Mouse (Mus musculus): Measurements from ENCODE around the gene Nxf7. TPM values are rescaled to one million over a fixed set of nuclear protein-coding genes. Genes with fewer than 3 reads are reported as not detected.
A peak's percentile ranks its signal among the peaks of the same experiment; 100 is the strongest.
"Not testable (repeated sequence)": the region's sequence is repeated elsewhere in the genome, so short reads cannot be mapped to it uniquely, and the experiment has no call there.

Gene Nxf7
- 0.11 and 0.16 TPM in 2 replicates for polyA plus RNA-seq (2015; fragmentation: Nextera tagmentation; extraction: Ambion mirVana)

DNA sequence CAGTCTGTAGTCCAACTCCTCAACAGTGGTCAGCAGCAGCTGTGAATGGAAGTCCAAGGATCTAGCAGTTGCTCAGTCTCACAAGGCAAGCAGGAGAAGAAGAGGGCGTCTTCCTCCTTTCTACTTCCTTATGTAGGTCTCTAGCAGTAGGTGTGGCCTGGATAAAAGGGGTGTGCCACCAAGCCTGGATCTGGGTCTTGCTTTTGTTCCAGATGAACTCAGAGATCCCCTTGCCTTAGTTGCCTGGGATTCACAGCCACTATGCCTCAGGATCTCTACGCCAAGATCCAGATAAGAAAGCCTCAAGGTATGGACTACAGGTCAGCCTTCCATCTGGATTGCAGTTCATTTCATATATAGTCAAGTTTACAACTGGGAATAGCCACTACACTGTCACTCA is at the start of gene Nxf7:
Gene Nxf7 (minus strand): TSS at position 101 of the 400 bp plus-strand sequence.
- 76% methylated on average over 2 of the region's 2 CpGs for WGBS
- no peak for ATAC-seq (replicated peaks; ENCODE audit: insufficient number of reproducible peaks, insufficient read depth, low FRiP score, low read depth)
- Histone ChIP-seq H3K4me3 (no peak within 1 kb of the TSS), H3K36me3 (no peaks in the 10 kb centered on the region), H3K4me2 (no peak within 1 kb of the TSS), H3K9ac (no peak within 1 kb of the TSS), H3K27ac (no peak within 1 kb of the TSS), H3K4me1 (replicated peaks) (no peaks in the 10 kb centered on the region), H3K27me3 (no peaks in the 10 kb centered on the region), H3K9me3 (replicated peaks) (no peaks in the 10 kb centered on the region)

DNA sequence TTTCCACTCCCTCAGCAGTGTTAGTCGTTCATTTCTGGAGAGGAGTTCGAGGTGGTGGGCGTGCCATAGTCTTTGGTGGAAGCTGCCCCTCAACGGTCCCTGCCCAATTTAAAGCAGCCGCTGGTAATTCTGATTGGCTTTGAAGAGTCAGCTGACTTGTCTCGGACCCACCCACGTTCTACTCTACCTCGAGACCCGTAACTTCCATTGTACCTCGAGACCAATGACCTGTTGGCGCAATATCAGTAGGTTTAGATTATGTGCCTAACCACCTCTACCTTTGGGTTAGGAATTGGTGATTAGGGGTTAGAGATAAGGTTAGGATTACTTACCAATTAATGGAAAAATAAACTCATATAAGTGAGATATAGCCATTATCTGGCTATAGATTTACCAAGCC is 29.0 kb upstream of the Nxf7 start, which contains the start of gene Prame:
Gene Prame (minus strand): TSS at position 101 of the 400 bp plus-strand sequence.
- H3K27ac ChIP-seq, result no peak within 1 kb of the TSS
- WGBS, result 79% methylated on average over 11 of the region's 11 CpGs

GRCm38 (mm10) chrX:135601298-135602029 is 2.9 kb upstream of the Nxf7 start:
- H3K4me1 ChIP-seq (replicated peaks); H3K4me3 ChIP-seq; H3K27me3 ChIP-seq; H3K9me3 ChIP-seq (replicated peaks); H3K27ac ChIP-seq; H3K9ac ChIP-seq; ATAC-seq (replicated peaks; ENCODE audit: insufficient number of reproducible peaks, insufficient read depth, low FRiP score, low read depth); H3K36me3 ChIP-seq; H3K4me2 ChIP-seq: not testable (repeated sequence)
- WGBS, result 61% methylated on average over 3 of the region's 3 CpGs

More for the DNA sequence above, 29.0 kb upstream of the Nxf7 start, which contains the start of gene Prame:
- no peak for ATAC-seq (replicated peaks; ENCODE audit: insufficient number of reproducible peaks, insufficient read depth, low FRiP score, low read depth)
- Histone ChIP-seq H3K4me3 (no peak within 1 kb of the TSS), H3K36me3 (no peaks in the 10 kb centered on the region), H3K4me2 (no peak within 1 kb of the TSS), H3K9ac (no peak within 1 kb of the TSS), H3K4me1 (replicated peaks) (no peaks in the 10 kb centered on the region), H3K27me3 (no peaks in the 10 kb centered on the region), H3K9me3 (replicated peaks) (no peaks in the 10 kb centered on the region)

- Histone ChIP-seq H3K9ac (no peak overlapping the region), H3K4me3 (no peak overlapping the region), H3K4me2 (no peak overlapping the region), H3K27me3 (no peaks in the 10 kb centered on the region), H3K36me3 (no peaks in the 10 kb centered on the region), H3K9me3 (replicated peaks) (no peaks in the 10 kb centered on the region), H3K27ac (no peak overlapping the region), H3K4me1 (replicated peaks) (no peaks in the 10 kb centered on the region)
- ATAC-seq (replicated peaks; ENCODE audit: insufficient number of reproducible peaks, insufficient read depth, low FRiP score, low read depth), result no peak
- 58% methylated on average over 13 of the region's 13 CpGs for WGBS
These were observed 481 bp downstream of the Nxf7 start for GRCm38 (mm10) chrX:135598096-135598495.

DNA sequence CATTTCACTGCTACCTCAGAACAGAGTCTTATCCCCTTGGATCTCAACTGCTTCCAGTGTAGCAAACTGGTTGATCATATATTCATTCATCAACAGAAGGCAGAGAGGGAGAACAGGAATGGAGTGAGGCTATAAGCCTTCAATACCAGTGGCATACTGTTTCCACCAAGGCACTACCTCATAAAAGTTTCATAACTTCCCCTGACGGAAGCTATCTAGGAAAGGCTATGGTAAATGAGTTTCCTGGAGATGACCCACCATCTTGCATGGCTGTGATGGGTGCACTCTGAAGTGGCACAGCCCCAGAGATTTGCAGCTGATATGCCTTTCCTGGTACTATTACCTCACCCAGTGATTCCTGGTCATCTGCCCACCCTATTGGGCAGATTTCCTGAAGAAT is 22.2 kb downstream of the Nxf7 start:
- no peak for ATAC-seq (replicated peaks; ENCODE audit: insufficient number of reproducible peaks, insufficient read depth, low FRiP score, low read depth)
- H3K4me3 ChIP-seq, result no peak overlapping the region
- whole genome bisulfite sequencing, result 81% methylated on average over 1 of the region's 1 CpGs
- no peaks in the 10 kb centered on the region for H3K27me3 ChIP-seq
- H3K4me2 ChIP-seq, result no peak overlapping the region
- H3K9me3 ChIP-seq (replicated peaks), result no peaks in the 10 kb centered on the region
- no peak overlapping the region for H3K27ac ChIP-seq
- no peak overlapping the region for H3K9ac ChIP-seq
- H3K36me3 ChIP-seq, result no peaks in the 10 kb centered on the region
- no peaks in the 10 kb centered on the region for H3K4me1 ChIP-seq (replicated peaks)

DNA sequence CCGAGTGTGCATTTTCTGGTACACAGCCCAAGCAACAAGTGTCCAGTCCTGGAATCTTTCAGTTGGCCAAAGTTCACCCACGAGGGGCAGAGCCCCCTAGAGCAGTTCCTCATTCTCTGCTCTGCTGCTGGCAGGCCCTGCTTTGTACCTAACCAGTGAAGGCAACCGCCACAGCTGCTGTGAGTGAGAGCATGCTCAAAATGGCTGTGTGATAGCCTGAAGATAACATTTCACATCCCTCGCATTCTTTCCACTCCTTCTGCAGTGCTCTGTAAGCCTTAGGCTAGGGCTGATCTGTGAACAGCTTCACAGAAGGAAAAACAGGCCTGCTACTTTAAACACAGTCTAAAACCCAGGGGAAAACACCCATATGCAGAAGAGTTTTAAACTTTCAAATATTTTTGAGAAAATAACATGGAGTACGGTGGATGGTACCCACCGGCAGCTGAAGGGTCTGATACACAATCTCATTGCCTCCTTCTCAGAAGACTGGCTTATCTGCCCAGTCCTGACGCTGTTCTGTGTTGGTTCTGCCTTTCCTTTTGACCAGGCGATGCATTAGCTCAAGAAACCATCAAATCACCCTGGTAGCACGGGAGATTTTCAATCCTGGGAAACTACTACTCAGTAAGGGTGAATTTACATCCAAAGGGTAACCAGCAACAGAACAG is 23.5 kb downstream of the Nxf7 start:
- peak overlapping the region; percentile 42 for H3K27ac ChIP-seq
- peak; percentile 50; the same call in 1 of the 2 replicates for ATAC-seq (replicated peaks; ENCODE audit: insufficient number of reproducible peaks, insufficient read depth, low FRiP score, low read depth)

DNA sequence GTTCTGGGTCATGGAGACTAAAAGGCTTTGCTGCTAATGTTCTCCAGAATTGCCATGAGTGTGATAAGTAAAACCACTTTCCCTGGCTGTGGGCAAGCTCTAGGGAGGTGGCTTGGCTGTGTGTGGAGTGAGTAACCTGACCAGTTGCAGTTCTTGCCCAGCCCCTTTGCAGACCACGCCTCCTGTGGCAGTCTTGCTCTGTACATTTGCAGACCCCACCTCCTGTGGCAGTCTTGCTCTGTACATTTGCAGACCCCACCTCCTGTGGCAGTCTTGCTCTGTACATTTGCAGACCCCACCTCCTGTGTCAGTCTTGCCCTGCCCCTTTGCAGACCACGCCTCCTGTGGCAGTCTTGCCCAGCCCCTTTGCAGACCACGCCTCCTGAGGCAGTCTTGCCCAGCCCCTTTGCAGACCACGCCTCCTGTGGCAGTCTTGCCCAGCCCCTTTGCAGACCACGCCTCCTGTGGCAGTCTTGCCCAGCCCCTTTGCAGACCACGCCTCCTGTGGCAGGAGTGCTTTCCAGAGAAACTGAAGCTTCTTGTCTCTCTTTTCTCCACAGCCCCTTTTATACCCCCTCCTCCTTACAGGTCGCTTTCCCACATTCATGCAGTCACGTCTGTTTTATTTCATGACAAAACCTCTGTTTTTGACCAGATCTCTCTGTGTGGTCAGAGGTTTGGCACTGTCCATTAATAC is 24.2 kb downstream of the Nxf7 start:
- not testable (repeated sequence) for H3K9me3 ChIP-seq (replicated peaks); H3K4me3 ChIP-seq; H3K9ac ChIP-seq; H3K4me1 ChIP-seq (replicated peaks); H3K27me3 ChIP-seq; H3K4me2 ChIP-seq; ATAC-seq (replicated peaks; ENCODE audit: insufficient number of reproducible peaks, insufficient read depth, low FRiP score, low read depth); H3K36me3 ChIP-seq
- peak overlapping the region; percentile 42 for H3K27ac ChIP-seq
- WGBS, result 22% methylated on average over 8 of the region's 8 CpGs

More for the DNA sequence above, 23.5 kb downstream of the Nxf7 start:
- H3K9ac ChIP-seq; H3K9me3 ChIP-seq (replicated peaks); H3K27me3 ChIP-seq; H3K4me2 ChIP-seq; H3K4me3 ChIP-seq; H3K4me1 ChIP-seq (replicated peaks); H3K36me3 ChIP-seq: not testable (repeated sequence)
- WGBS, result 35% methylated on average over 9 of the region's 9 CpGs

- ATAC-seq (replicated peaks; ENCODE audit: insufficient number of reproducible peaks, insufficient read depth, low FRiP score, low read depth), result not testable (repeated sequence)
- WGBS, result 25% methylated on average over 2 of the region's 2 CpGs
These were observed 29.1 kb downstream of the Nxf7 start for GRCm38 (mm10) chrX:135569467-135569866.

DNA sequence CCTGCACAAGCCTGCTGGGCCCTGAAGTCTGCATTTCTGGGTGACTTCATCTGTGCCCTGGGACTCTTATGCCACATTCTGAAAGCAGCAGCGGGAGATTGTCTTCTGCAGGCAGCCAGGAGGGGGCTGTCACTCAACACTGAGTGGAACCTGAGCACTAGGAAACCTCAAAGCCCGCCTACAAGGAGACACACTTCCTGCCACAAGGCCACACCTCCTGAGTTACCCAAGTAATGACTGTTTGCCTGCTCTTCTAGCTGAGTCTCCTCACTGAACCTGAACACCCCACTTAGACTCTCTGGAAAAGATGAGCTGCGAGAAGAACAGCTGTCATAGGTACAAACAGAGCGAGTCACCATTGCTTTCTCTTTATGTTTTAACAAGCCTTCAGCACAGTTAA is 33.6 kb downstream of the Nxf7 start:
- not testable (repeated sequence) for ATAC-seq (replicated peaks; ENCODE audit: insufficient number of reproducible peaks, insufficient read depth, low FRiP score, low read depth); H3K4me3 ChIP-seq; H3K36me3 ChIP-seq; H3K27ac ChIP-seq; H3K4me1 ChIP-seq (replicated peaks); H3K27me3 ChIP-seq; H3K4me2 ChIP-seq; H3K9ac ChIP-seq; H3K9me3 ChIP-seq (replicated peaks)
- WGBS, result 51% methylated on average over 4 of the region's 4 CpGs

More at GRCm38 (mm10) chrX:135569467-135569866, 29.1 kb downstream of the Nxf7 start:
- not testable (repeated sequence) for H3K4me3 ChIP-seq; H3K36me3 ChIP-seq; H3K4me2 ChIP-seq; H3K9ac ChIP-seq; H3K4me1 ChIP-seq (replicated peaks); H3K9me3 ChIP-seq (replicated peaks); H3K27me3 ChIP-seq; H3K27ac ChIP-seq

GRCm38 (mm10) chrX:135562841-135563240 is 35.7 kb downstream of the Nxf7 start:
- no peak for ATAC-seq (replicated peaks; ENCODE audit: insufficient number of reproducible peaks, insufficient read depth, low FRiP score, low read depth)
- H3K36me3 ChIP-seq, result no peaks in the 10 kb centered on the region
- no peaks in the 10 kb centered on the region for H3K4me1 ChIP-seq (replicated peaks)
- no peak overlapping the region for H3K9ac ChIP-seq
- H3K27ac ChIP-seq, result peak overlapping the region; percentile 73
- no peak overlapping the region for H3K4me2 ChIP-seq
- 20% methylated on average over 2 of the region's 2 CpGs for WGBS
- no peaks in the 10 kb centered on the region for H3K27me3 ChIP-seq
- H3K9me3 ChIP-seq (replicated peaks), result no peaks in the 10 kb centered on the region
- H3K4me3 ChIP-seq, result no peak overlapping the region

DNA sequence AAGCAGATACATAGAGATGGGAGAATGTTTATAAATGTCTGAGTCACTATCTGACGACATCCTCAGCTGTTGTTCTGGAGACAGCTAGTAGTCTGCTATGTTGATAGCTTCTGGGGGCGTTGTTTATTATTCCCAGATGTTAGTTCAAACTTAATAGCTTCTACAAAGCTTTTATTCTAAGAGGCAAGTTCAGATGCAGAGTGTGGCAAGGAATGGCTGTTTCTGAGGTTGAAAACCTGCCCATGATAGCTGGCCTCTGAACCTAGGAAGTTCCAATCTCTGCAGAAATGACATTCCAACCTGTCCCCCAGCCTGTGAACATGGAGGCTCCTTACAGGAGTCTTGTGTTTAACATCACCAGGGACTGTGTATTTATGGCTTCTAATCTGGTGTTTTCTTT is 36.9 kb downstream of the Nxf7 start:
- not testable (repeated sequence) for H3K4me2 ChIP-seq; H3K4me3 ChIP-seq; H3K9me3 ChIP-seq (replicated peaks); H3K27ac ChIP-seq; H3K4me1 ChIP-seq (replicated peaks); H3K36me3 ChIP-seq; H3K9ac ChIP-seq; H3K27me3 ChIP-seq; ATAC-seq (replicated peaks; ENCODE audit: insufficient number of reproducible peaks, insufficient read depth, low FRiP score, low read depth)
- 43% methylated on average over 2 of the region's 2 CpGs for WGBS

Measured in heart, embryonic 15.5 days (tissue).